Mouse (Mus musculus) right cerebral cortex, postnatal 25 days (tissue): ENCODE results near the gene Gm8909.
"Not testable (repeated sequence)": the region's sequence is repeated elsewhere in the genome, so short reads cannot be mapped to it uniquely, and the experiment has no call there.

Experiments
- DNase-seq: peaks from one replicate; pipeline ENCODE4 v3.0.0; 2022

Gm8909 gene

GRCm38 (mm10) chr17:36161129-36162051 is 6.9 kb downstream of the Gm8909 start:
- no peak for DNase-seq

- DNase-seq = not testable (repeated sequence)
Observed at GRCm38 (mm10) chr17:36158264-36158663, 10.1 kb downstream of the Gm8909 start.

- DNase-seq = not testable (repeated sequence)
Observed at GRCm38 (mm10) chr17:36157782-36158181, 10.6 kb downstream of the Gm8909 start.

- no peak for DNase-seq
Observed at GRCm38 (mm10) chr17:36154271-36155149, 13.8 kb downstream of the Gm8909 start.

GRCm38 (mm10) chr17:36151200-36151599 is 17.1 kb downstream of the Gm8909 start:
- not testable (repeated sequence) for DNase-seq

- not testable (repeated sequence) for DNase-seq
Observed at GRCm38 (mm10) chr17:36148468-36148867, 19.9 kb downstream of the Gm8909 start.

GRCm38 (mm10) chr17:36146937-36147336 is 21.4 kb downstream of the Gm8909 start:
- DNase-seq = not testable (repeated sequence)

GRCm38 (mm10) chr17:36145861-36146156 is 22.5 kb downstream of the Gm8909 start:
- DNase-seq = not testable (repeated sequence)

GRCm38 (mm10) chr17:36145111-36145860 is 23.1 kb downstream of the Gm8909 start:
- no peak for DNase-seq

- DNase-seq = not testable (repeated sequence)
Observed at GRCm38 (mm10) chr17:36136299-36136848, 32.0 kb downstream of the Gm8909 start.

GRCm38 (mm10) chr17:36135421-36136231 is 32.7 kb downstream of the Gm8909 start:
- not testable (repeated sequence) for DNase-seq

GRCm38 (mm10) chr17:36131516-36132265 is 36.6 kb downstream of the Gm8909 start:
- DNase-seq = no peak

- DNase-seq = not testable (repeated sequence)
Observed at GRCm38 (mm10) chr17:36128968-36129817, 39.1 kb downstream of the Gm8909 start, which contains the start of gene Gm7030. TSS of gene Gm7030 (minus strand) at chr17:36129425.

- not testable (repeated sequence) for DNase-seq
Observed at GRCm38 (mm10) chr17:36128525-36128924, 39.8 kb downstream of the Gm8909 start.

GRCm38 (mm10) chr17:36124111-36124510 is 44.2 kb downstream of the Gm8909 start:
- not testable (repeated sequence) for DNase-seq

GRCm38 (mm10) chr17:36121352-36122020 is 46.9 kb downstream of the Gm8909 start, which contains the start of gene Gm19684:
TSS of gene Gm19684 (plus strand) at chr17:36121678.
- DNase-seq = not testable (repeated sequence)

- not testable (repeated sequence) for DNase-seq
Observed at GRCm38 (mm10) chr17:36120839-36121238, 47.5 kb downstream of the Gm8909 start.

- DNase-seq = not testable (repeated sequence)
Observed at GRCm38 (mm10) chr17:36116545-36116944, 51.8 kb downstream of the Gm8909 start.
